Mouse (Mus musculus): Measurements from ENCODE around the gene 1700025C18Rik.

Gene 1700025C18Rik

DNA sequence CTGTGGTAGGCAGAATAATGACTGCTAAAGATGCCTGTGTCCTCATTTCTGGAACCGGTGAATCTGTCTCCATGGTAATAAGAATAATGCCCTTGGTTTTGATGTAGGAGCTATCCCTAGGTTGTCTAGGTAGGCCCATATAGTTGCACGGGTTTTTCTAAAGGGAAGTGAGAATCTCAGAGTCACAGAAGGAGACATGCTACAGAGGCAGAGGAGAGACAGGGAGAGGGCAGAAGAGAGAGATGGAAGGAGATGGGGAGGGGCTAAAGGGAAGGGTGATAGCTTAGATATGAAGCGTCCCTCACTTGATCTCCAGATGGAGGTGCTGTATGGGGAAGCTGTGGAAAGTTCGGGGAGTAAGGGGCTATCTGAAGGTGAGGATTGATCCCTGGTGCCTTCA lies 53.1 kb downstream of the 1700025C18Rik start:
- DNase-seq (ENCODE audit: low spot score in 2 of 2): no peak

DNA sequence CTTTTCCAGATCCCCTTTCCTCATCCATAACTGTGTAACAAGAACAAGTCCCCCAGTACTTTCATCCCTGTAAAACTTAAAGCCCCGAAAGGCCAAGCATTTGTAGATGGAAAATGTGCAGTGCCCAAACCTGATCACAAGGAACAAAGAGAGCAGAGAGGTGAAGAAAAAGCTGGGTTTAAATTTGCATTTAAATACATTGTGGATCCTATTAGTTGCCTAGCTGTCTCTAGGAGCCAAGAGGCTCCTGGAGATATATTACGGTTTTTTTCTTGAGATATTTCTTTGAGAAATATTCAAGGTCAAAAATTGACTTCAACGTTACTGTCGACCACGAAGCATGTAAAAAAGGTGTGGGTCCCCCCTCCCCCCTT lies 55.5 kb downstream of the 1700025C18Rik start:
- DNase-seq (ENCODE audit: low spot score in 2 of 2): no peak

DNA sequence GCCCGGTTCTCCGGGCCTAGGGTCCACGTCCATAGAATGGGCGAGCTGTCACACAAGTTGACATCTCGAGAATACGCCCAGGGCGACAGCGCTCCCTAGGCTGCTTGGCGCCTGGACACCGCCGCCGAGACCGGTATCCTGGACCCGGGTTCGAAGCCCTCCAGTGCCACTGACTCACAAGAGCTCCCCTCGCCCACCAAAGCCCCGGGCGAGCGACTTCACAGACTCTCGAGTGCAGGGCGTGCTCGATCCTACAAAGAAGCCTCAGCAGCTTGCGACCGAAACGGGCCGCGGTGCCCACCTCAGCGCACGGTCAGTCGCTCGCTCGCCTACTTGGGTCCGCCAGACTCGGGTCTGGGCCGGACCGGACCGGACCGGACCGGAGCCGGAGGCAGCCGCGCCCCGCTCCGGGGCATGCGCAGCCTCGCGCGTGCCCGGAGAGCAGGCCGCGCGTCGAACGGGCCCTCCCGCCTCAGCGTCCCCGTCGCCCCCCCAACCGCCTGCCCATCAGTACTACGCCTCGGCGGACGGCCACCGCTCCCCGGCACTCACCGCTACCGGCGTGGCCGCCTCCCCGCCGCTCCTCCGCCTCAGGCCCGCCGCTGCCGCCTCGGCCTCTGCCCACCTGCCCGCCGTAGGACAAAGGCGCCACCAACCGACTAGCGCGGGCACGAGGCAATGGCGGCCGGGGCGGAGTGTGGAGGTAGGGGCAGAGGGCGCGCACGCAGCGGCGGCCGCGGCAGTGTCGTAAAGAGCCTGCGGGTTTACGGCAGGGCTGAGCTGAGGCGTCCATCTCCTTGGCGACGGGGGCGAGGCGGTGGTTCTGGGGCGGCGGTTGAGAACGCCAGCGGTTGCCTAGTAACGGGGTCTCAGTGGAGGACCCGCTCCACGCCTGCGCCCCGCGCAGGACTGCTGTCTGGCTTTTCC lies 56.2 kb downstream of the 1700025C18Rik start, which contains the start of gene Ncoa5:
Ncoa5 (minus strand) TSS at position 737 of the 927 bp plus-strand sequence.
- DNase-seq (ENCODE audit: low spot score in 2 of 2): peak; percentile 96 to 97

DNA sequence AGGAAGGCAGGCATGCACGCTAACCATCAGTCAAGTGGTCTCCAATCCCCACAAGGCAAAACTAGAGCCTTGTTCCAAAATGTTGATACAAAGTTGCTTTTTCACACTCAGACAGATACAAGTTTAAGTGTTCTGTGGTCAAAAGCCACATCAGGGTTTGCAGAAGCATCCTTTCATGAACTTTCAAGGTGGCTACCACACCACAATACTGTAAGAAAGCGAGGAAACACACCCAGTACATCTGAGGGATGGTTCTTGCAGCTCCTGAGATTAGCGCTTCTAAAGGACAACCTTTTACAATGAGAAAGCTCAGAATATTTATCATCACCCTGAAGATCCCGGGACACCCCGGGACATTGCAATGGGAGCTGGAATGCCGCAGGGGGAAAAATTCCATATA lies 57.2 kb downstream of the 1700025C18Rik start:
- no peak for DNase-seq (ENCODE audit: low spot score in 2 of 2)

DNA sequence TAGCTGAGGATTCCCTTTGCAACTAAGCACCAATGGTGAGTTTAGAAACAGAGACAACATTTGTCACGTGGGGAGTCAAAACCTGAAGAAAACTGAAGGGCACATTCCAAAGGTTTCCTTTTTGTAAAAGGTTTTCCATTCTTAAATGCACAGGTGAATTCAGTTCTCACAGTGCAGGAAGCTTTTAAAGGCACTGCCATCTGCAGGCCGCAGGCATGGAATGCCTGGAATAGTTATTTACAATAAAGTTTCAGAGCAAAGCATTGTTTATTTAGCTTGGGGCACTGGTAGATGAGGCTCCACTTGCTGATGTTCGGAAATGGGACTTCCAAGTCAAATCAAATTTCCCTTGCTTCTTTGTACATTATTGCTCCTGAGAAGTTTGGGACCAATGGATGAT lies 58.0 kb downstream of the 1700025C18Rik start:
- DNase-seq (ENCODE audit: low spot score in 2 of 2): no peak
